Mouse (Mus musculus) neutrophil, adult 5-6 weeks (primary cell): ENCODE measurements around the gene Catsperz. TPM values are rescaled to one million over a fixed set of nuclear protein-coding genes. Genes with fewer than 3 reads are reported as not detected.

Source experiments
- ATAC-seq: fragments of 151-379, 151-347 bp; 2 replicates; pipeline ENCODE4 v1.8.0; 2017; ENCODE audit warnings: mild to moderate bottlenecking, moderate TSS enrichment; ENCODE audit not compliant: insufficient number of reproducible peaks, poor library complexity, low FRiP score, severe bottlenecking; ENCODE audit errors: extremely low read depth
- total RNA-seq: library from RNA; stranded (forward); fragments of 200-1000 nt; gene quantifications from 2 replicates; pipeline ENCODE4 v1.2.3, GENCODE M21; 2017

Catsperz gene
- total RNA-seq, 1 experiment from 2014 or later, result not detected

- no peak for ATAC-seq
These were observed 24.4 kb upstream of the Catsperz start for GRCm38 (mm10) chr19:6949532-6949931.

- ATAC-seq, result no peak
These were observed 23.0 kb upstream of the Catsperz start for GRCm38 (mm10) chr19:6948186-6948585.

GRCm38 (mm10) chr19:6947742-6948141 is 22.6 kb upstream of the Catsperz start:
- no peak for ATAC-seq

DNA sequence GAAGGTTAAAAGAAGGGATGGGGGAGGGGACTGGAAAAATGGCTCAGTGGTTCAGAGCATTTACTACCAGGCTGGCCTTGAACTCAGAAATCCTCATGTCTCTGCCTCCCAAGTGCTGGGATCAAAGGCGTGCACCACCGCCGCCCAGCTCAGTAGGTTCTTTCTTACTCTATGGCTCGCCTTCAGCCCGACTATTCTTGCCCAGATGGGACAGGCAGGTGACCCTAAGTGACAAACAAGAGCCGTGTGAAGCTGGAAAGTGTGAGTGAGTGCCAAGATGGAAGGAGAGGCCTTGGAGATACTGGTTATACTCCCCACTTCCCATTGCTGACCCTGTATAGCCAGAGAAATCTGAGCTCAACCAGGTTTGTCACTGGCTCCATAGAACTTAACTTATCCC is 18.5 kb upstream of the Catsperz start:
- no peak for ATAC-seq

- no peak for ATAC-seq
These were observed 17.6 kb upstream of the Catsperz start for GRCm38 (mm10) chr19:6942764-6943163.

GRCm38 (mm10) chr19:6942249-6942691 is 17.1 kb upstream of the Catsperz start, which contains the start of gene Gpr137:
Gene Gpr137 (minus strand): TSS chr19:6942480.
- ATAC-seq, result peak; percentile 75

GRCm38 (mm10) chr19:6941372-6942248 is 16.4 kb upstream of the Catsperz start, which contains the start of gene Bad:
Gene Bad (plus strand): TSS chr19:6941861.
- peak; percentile 74 for ATAC-seq

DNA sequence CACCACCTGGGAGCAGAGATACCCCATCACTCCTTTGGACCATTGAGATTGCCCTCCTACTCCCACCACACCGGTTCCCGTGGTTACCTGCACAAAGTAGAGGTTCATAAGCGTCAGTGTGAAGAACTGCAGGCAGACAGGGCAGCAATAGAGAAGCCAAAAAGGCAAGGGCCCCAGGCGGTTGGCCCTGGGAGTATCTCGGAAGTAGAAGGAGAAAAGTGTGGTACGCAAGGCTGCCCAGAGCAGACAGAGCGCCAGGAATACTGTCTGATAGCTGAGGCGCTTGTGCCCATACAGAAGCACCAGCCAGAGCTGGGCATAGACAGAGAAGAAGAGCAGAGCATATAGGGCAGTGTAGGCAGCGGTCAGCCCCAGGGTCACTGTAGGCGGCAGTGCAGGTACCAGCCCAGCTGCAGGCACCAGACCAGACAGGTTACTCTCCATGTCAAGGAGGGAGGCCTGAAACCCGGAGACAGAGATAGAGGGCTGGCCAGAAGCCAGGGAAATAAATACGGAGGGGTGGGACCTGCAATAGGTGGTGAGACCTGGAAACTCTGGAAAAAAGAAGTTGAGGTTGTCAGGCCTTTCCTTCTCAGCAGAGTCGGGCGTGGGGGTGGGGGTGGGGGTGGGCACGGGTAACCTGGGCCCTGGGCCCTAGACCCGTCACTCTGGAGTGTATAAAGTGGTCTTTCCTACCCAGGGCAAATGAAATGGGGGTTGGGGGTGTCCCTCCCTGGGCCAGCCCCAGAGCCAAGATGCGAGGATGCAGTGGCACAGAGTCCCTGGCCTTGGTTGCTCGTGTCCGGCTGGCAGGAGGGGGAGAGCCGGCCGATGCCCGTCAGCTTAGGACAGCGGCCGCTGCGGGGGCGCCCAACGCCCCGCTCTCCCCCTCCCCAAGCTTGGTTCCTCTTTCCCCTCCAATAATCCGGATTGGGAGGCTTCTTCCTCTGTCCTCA is 15.5 kb upstream of the Catsperz start:
- no peak for ATAC-seq

- ATAC-seq, result no peak
These were observed 14.2 kb upstream of the Catsperz start for GRCm38 (mm10) chr19:6939106-6940002.

DNA sequence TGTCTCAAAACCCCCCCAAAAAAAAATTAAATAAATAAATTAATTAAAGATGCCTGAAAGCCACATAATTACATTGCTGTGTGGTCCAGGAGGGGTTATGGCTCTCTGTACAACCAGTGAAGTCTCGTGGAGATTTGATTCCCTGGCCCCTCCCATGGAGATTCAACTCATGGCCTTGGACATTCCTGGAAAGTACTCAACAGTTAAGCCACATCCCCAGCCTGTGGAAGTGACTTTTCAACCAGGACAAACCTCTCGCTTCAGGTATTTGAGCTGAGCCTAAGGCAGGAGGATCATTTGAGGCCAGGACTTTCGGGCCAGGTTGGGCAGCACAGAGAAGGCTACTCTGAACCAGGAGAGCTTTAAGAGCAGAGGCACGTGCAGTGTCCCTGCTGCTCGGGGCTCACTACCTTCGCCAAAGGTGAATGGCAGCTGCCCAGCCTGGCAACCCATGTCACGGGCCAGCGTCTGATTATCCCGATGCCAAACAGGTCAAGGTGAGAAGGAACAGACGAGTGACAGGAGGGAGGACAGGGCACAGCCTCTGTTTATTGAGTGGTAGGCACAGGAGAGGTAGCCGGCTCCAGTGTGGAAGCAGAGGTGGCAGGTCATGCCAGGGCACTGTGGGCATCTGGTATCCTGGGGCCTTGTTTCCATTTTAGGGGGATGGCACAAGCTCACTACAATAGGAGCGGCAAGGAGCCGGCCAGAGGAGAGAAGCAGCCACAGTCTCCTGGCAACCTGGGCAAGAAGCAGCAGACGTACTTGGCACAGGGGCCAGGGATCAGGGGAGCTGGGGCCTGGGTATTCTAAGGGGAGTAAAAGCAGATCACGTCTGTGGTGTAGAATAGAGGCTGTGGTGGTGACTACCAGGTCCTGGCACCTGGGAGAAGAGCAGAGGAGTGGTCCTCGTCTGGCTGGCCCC is 12.6 kb upstream of the Catsperz start:
- ATAC-seq, result no peak

GRCm38 (mm10) chr19:6936299-6936698 is 11.1 kb upstream of the Catsperz start:
- ATAC-seq, result no peak

GRCm38 (mm10) chr19:6934195-6934977 is 9.2 kb upstream of the Catsperz start, which contains the start of gene Kcnk4:
Gene Kcnk4 (minus strand): TSS chr19:6934515.
- ATAC-seq, result no peak

- ATAC-seq, result peak; percentile 27
These were observed 8.4 kb upstream of the Catsperz start for GRCm38 (mm10) chr19:6933436-6934194.

GRCm38 (mm10) chr19:6933102-6933435 is 7.9 kb upstream of the Catsperz start:
- ATAC-seq, result no peak

DNA sequence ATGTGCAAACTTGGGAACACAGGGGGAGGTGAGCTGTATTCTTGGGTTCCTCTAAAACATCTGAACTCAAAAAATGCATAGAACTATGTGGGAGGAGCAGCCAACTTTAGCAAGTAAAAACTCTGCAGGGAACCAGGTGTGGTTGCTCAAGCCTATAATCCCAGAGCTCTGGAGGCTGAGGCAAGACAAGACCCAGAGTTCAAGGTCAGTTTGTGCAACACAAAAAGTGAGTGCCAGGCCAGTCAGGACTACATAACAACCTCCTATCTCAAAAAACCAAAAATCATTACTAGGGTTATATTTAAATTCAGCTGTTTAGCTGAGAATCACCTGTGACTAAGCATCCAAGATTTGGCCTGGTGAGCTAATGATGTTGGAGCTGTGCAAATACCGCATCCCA is 6.8 kb upstream of the Catsperz start:
- ATAC-seq, result no peak

DNA sequence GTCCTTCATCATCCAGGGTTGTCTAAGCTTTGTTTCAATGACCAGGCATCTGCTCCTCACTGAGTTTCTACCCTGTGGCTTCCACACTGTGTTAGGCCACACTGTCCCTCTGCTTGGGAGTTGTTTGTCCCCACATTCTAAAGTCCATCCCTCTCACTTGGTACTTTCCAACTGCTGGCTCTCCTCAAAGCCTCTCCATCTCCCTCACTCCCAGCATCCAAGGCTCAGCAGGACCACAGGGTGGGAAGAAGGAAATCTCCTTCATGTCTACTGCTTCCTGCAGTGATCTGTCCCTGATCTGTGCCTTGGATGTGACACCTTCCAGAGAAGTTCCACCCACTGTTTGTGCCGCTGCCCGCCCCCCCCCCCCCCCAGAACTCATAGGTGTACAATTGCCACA is 5.8 kb upstream of the Catsperz start:
- ATAC-seq, result no peak
